Mouse (Mus musculus) erythroblast, embryonic 14.5 days (primary cell): ENCODE measurements around the gene Nfkbiz. TPM values are rescaled to one million over a fixed set of nuclear protein-coding genes. Genes with fewer than 3 reads are reported as not detected.
"Not testable (repeated sequence)": the region's sequence is repeated elsewhere in the genome, so short reads cannot be mapped to it uniquely, and the experiment has no call there.

Source experiments
- H3K27me3 ChIP-seq: 2 replicates; pipeline ENCODE4 v1.6.1; 2012; ENCODE audit warnings: inconsistent platforms; ENCODE audit not compliant: control insufficient read depth
- H3K36me3 ChIP-seq: 2 replicates; pipeline ENCODE4 v1.6.1; 2012; ENCODE audit warnings: mild to moderate bottlenecking, inconsistent platforms; ENCODE audit not compliant: control insufficient read depth
- H3K4me1 ChIP-seq: 2 replicates; pipeline ENCODE4 v1.6.1; 2012; ENCODE audit warnings: inconsistent platforms; ENCODE audit not compliant: control insufficient read depth
- H3K4me3 ChIP-seq: replicated peaks from 2 replicates; pipeline ENCODE3; 2012; ENCODE audit warnings: moderate library complexity, mild to moderate bottlenecking, inconsistent platforms
- H3K9me3 ChIP-seq: 2 replicates; pipeline ENCODE4 v1.6.1; 2012; ENCODE audit warnings: low read length, inconsistent platforms, mixed read lengths; ENCODE audit not compliant: control insufficient read depth
- GATA1 ChIP-seq: IDR thresholded peaks from 2 replicates; pipeline ENCODE4 v1.6.1; 2012; ENCODE audit warnings: low read length, inconsistent platforms, mixed read lengths
- TAL1 ChIP-seq: IDR thresholded peaks from 3 replicates; pipeline ENCODE4 v1.6.1; 2012; ENCODE audit warnings: low read length, inconsistent platforms, mixed read lengths
- polyA plus RNA-seq: library from polyadenylated mRNA; stranded (reverse); fragments of >175 nt; gene quantifications from 2 replicates; pipeline ENCODE4 v1.2.3, GENCODE M21; 2012

Gene Nfkbiz
- polyA plus RNA-seq, 1 experiment, result 0.09 TPM

DNA sequence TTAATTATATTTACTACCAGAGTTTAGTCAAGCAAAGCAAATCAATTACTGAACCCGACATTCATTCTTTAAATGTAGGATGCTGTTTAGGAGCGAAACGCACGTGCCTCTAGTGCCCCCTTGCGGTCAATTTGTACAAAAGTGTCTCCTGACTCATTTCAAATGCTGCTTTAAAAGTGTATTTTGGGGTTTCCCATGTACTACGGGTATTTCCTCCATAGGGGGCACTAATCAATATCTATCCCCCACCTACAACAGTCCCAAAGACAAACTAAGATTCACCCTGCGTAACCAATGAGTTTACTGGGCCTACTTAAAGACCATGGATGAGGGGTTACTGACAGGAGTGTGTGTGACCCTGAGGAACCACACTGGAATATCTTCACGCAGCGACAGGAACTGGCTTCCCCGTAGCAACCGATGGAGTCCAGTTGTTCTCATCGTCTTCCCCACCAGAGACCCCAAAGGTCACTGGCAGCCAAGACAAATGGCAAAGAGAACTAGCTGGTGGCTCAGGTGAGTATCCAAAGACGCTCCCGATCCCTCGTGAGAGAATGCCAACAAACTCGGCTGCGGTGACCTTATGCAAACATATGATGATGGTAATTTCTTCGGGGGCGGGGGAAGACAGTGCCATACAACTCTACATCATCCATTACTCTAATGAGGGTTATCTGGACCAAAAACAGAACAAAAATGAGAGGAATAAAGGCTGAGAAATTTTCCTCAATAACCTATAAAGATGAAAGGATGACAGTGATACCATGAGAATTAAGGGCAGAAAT, 14.4 kb upstream of the Nfkbiz start:
- no peaks in the 10 kb centered on the region; the same call in 1 of the 2 replicates for H3K36me3 ChIP-seq
- no peak for TF ChIP-seq GATA1
- TF ChIP-seq TAL1, result no peak
- H3K27me3 ChIP-seq, result no peaks in the 10 kb centered on the region
- no peaks in the 10 kb centered on the region for H3K4me1 ChIP-seq
- peaks cover 8% of the 10 kb centered on the region; the same call in 1 of the 2 replicates for H3K9me3 ChIP-seq
- no peak overlapping the region for H3K4me3 ChIP-seq

GRCm38 (mm10) chr16:55852515-55852914, 13.8 kb upstream of the Nfkbiz start:
- H3K27me3 ChIP-seq, result no peaks in the 10 kb centered on the region
- no peaks in the 10 kb centered on the region for H3K4me1 ChIP-seq
- no peaks in the 10 kb centered on the region; the same call in 1 of the 2 replicates for H3K36me3 ChIP-seq
- H3K9me3 ChIP-seq, result peaks cover 8% of the 10 kb centered on the region; the same call in 1 of the 2 replicates
- TF ChIP-seq GATA1 (no peak), TAL1 (no peak)
- no peak overlapping the region for H3K4me3 ChIP-seq

DNA sequence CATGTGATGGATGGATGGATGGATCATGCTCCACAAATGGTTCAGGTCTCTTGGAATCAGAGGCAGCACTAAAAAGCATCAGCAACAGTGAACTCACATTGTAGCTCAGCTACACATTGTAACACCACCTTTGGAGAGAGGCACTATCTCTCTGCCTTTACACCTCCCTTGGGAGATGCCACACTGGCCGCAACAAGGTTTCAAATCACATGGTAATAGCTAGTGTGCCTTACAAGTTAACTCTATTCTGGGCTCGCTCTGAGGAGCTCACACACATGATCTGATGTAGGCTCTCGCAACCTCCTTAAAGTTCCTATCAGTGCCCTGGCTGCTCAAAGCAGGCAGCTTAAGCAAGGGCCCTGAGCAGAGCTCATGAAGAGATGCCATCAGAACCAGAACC, 11.8 kb upstream of the Nfkbiz start:
- TF ChIP-seq TAL1, result no peak
- no peak for TF ChIP-seq GATA1
- no peaks in the 10 kb centered on the region; the same call in 1 of the 2 replicates for H3K36me3 ChIP-seq
- no peaks in the 10 kb centered on the region for H3K27me3 ChIP-seq
- no peaks in the 10 kb centered on the region for H3K4me1 ChIP-seq
- peaks cover 8% of the 10 kb centered on the region; the same call in 1 of the 2 replicates for H3K9me3 ChIP-seq
- no peak overlapping the region for H3K4me3 ChIP-seq

DNA sequence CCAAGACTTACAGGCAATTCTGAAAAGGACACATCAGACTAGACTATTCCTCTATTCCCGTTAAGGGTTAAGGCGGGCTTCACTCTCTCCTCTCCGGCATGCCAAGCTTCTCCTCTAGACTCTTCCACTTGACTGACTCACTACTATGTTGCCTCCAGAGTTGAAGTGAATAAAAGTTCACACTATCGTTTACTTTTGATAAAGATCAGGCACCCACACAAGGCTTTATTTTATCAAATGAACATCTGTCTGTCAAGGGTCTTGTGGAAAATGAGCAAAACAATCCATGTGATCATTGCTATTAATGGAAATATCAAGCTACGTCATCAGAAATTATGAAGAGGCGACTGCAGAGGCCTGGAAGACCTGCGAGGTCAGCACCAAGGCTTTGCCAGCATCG, 9.0 kb upstream of the Nfkbiz start:
- H3K4me3 ChIP-seq, result no peak overlapping the region
- no peaks in the 10 kb centered on the region for H3K27me3 ChIP-seq
- no peaks in the 10 kb centered on the region for H3K4me1 ChIP-seq
- H3K9me3 ChIP-seq, result no peaks in the 10 kb centered on the region
- peaks cover 8% of the 10 kb centered on the region for H3K36me3 ChIP-seq
- TF ChIP-seq TAL1 (no peak), GATA1 (no peak)

- TF ChIP-seq GATA1, result no peak
- no peak for TF ChIP-seq TAL1
- no peaks in the 10 kb centered on the region for H3K4me1 ChIP-seq
- peaks cover 8% of the 10 kb centered on the region for H3K36me3 ChIP-seq
- no peaks in the 10 kb centered on the region for H3K9me3 ChIP-seq
- no peaks in the 10 kb centered on the region for H3K27me3 ChIP-seq
- no peak overlapping the region for H3K4me3 ChIP-seq
These were observed 6.1 kb upstream of the Nfkbiz start for GRCm38 (mm10) chr16:55844847-55845246.

- peaks cover 5% of the 10 kb centered on the region for H3K4me1 ChIP-seq
- TF ChIP-seq GATA1 (no peak), TAL1 (no peak)
- no peak overlapping the region for H3K4me3 ChIP-seq
- peaks cover 8% of the 10 kb centered on the region for H3K36me3 ChIP-seq
- no peaks in the 10 kb centered on the region for H3K9me3 ChIP-seq
- H3K27me3 ChIP-seq, result no peaks in the 10 kb centered on the region
These were observed 5.2 kb upstream of the Nfkbiz start for GRCm38 (mm10) chr16:55843919-55844318.

DNA sequence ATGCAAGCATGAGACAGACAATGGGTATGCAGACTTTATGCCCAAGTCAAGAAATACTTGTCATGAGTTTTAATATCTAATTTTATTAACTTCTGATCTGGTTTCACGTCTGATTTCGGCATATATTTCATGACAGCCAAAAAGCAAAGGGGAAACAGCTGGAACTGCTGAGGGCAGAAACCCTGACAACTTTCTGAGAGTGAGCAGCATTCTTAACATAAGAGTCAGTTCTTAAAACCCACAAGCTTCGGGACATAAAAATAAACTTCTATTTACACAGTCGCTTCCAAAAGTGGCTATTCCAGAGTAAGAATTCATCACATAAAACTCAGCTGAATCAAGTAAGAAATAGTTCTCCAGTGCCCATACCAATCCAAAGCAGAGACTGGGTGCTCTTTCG, 4.4 kb upstream of the Nfkbiz start:
- peaks cover 13% of the 10 kb centered on the region for H3K4me1 ChIP-seq
- H3K4me3 ChIP-seq, result no peak overlapping the region
- no peaks in the 10 kb centered on the region for H3K9me3 ChIP-seq
- H3K36me3 ChIP-seq, result peaks cover 8% of the 10 kb centered on the region
- TF ChIP-seq GATA1, result no peak
- no peak for TF ChIP-seq TAL1
- no peaks in the 10 kb centered on the region for H3K27me3 ChIP-seq

GRCm38 (mm10) chr16:55841506-55841905, 2.8 kb upstream of the Nfkbiz start:
- no peak for TF ChIP-seq GATA1
- TF ChIP-seq TAL1, result no peak
- no peaks in the 10 kb centered on the region for H3K9me3 ChIP-seq
- peaks cover 8% of the 10 kb centered on the region for H3K36me3 ChIP-seq
- no peak overlapping the region for H3K4me3 ChIP-seq
- no peaks in the 10 kb centered on the region for H3K27me3 ChIP-seq
- peaks cover 17% of the 10 kb centered on the region for H3K4me1 ChIP-seq

- H3K27me3 ChIP-seq, result no peaks in the 10 kb centered on the region
- peak overlapping the region; percentile 83 for H3K4me3 ChIP-seq
These were observed 580 bp downstream of the Nfkbiz start for GRCm38 (mm10) chr16:55838129-55838509.

DNA sequence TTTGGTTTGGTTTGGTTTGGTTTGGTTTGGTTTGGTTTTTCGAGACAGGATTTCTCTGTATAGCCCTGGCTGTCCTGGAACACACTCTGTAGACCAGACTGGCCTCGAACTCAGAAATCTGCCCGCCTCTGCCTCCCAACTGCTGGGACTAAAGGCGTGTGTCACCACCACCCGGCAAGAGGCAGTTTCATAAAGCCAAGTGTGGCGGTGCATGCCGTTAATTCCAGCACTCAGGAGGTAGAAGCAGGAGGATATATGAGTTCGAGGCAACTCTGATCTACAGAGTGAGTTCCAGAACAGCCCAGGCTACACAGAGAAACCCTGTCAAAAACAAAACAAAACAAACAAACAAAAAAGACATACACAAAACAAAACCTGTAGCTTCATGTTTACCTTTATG, 1.0 kb downstream of the Nfkbiz start:
- not testable (repeated sequence) for H3K36me3 ChIP-seq, H3K9me3 ChIP-seq, H3K4me3 ChIP-seq, H3K27me3 ChIP-seq
- H3K4me1 ChIP-seq, result peaks cover 17% of the 10 kb centered on the region

More at GRCm38 (mm10) chr16:55838129-55838509, 580 bp downstream of the Nfkbiz start:
- TF ChIP-seq TAL1, result no peak
- no peak for TF ChIP-seq GATA1
- H3K4me1 ChIP-seq, result peaks cover 17% of the 10 kb centered on the region
- no peaks in the 10 kb centered on the region; the same call in 1 of the 2 replicates for H3K36me3 ChIP-seq
- H3K9me3 ChIP-seq, result no peaks in the 10 kb centered on the region
